8 mouse cellular contexts compared by ENCODE assay signal in the genomic region with DNA sequence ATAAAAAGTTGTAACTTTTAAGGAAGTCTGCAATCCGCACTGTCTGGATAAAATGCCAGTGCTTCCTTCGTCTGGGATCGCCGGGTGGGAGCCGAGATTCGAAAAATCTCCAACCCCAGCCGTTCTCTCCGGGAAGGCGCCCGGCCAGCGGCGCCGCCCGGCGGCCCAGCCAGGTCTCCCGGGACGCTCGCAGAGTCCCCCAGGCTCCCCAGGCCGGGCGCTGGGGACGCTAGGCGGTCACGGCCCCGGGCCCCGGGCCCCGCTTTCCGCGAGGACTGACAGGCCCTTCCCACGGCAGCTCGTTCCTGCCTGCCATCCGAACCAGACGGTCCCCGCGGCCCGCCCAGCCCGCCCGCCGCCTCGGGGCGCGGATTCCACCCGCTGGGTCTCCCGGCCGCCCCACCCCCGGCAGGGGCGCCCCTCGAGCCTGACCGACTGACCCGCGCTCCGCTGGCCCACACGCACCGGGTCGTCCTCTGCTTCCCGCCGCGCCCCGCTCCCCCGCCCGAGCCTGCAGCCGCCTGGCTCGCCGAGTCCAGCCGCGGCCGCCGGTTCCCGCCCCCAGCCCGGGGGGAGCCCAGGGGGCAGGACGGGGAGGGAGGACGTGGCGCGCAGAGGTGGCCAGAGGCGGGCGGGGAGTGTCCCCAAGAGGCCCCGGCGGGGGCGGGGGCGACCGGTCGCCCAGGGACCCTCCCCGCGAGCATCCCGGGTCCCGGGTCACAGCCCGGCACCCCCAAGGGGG. TPM values are rescaled to one million over a fixed set of nuclear protein-coding genes. Genes with fewer than 3 reads are reported as not detected.
DNase-seq lines count a peak whose midpoint lies in the region; ATAC-seq and TF ChIP-seq lines count a peak whose summit lies in the region.

No protein-coding gene starts in this region.

- WGBS in liver, embryonic 12.5 days (ENCODE audit: insufficient replicate concordance): under 1% methylated on average over 55 of the region's 86 CpGs
- under 1% methylated on average over 66 of the region's 86 CpGs for WGBS in stomach, embryonic 16.5 days

- DNase-seq in cerebellum, adult 9-10 months: no peak
- peak; percentile 53 for DNase-seq in embryo, embryonic 10 days (ENCODE audit: low spot score)
- peak; percentile 85 to 92 for DNase-seq in heart, adult 18-20 months
- DNase-seq in kidney, adult 18-20 months: peak; percentile 85

- H3K4me2 ChIP-seq in liver, embryonic 12.5 days: peak overlapping the region; percentile 85
- peak overlapping the region; percentile 96 for H3K4me2 ChIP-seq in myocyte (ENCODE audit: low read depth)
- H3K4me2 ChIP-seq in stomach, embryonic 16.5 days (ENCODE audit: low read depth, low read length): peak overlapping the region; percentile 77

- H3K27ac ChIP-seq in liver, embryonic 12.5 days: peak overlapping the region; percentile 84
- H3K27ac ChIP-seq in stomach, embryonic 16.5 days (ENCODE audit: low read length): peak overlapping the region; percentile 99

- ATAC-seq in cerebellum, adult (ENCODE audit: insufficient number of reproducible peaks, low FRiP score, low TSS enrichment): 0 out of 2 replicates have a peak, but pooled peaks have one; percentile 2
- peak; percentile 70 for ATAC-seq in liver, embryonic 12.5 days
- ATAC-seq in stomach, embryonic 16.5 days (ENCODE audit: insufficient read depth, low FRiP score): peak; percentile 83

- peak overlapping the region; percentile 72 for H3K9ac ChIP-seq in liver, embryonic 12.5 days
- peak overlapping the region; percentile 97 for H3K9ac ChIP-seq in stomach, embryonic 16.5 days (ENCODE audit: low read length)

- H3ac ChIP-seq in myocyte (ENCODE audit: control insufficient read depth, insufficient read length): peak overlapping the region; percentile 85

- no peaks in the 10 kb centered on the region for H3K9me3 ChIP-seq in liver, embryonic 12.5 days (replicated peaks)
- H3K9me3 ChIP-seq in stomach, embryonic 16.5 days (replicated peaks; ENCODE audit: control insufficient read depth, low read length): no peaks in the 10 kb centered on the region

- peaks cover 31% of the 10 kb centered on the region for H3K4me1 ChIP-seq in liver, embryonic 12.5 days
- H3K4me1 ChIP-seq in stomach, embryonic 16.5 days (ENCODE audit: control insufficient read depth, insufficient read depth, low read length): peaks cover 32% of the 10 kb centered on the region

- H3K79me2 ChIP-seq in myocyte (ENCODE audit: control insufficient read depth, insufficient read depth): peaks cover 47% of the 10 kb centered on the region

- H3K4me3 ChIP-seq in liver, embryonic 12.5 days: peak overlapping the region; percentile 70
- H3K4me3 ChIP-seq in myocyte: peak overlapping the region; percentile 77
- peak overlapping the region; percentile 90 for H3K4me3 ChIP-seq in stomach, embryonic 16.5 days (replicated peaks; ENCODE audit: low read length)

- no peaks in the 10 kb centered on the region for H3K36me3 ChIP-seq in liver, embryonic 12.5 days
- no peaks in the 10 kb centered on the region for H3K36me3 ChIP-seq in myocyte (ENCODE audit: control insufficient read depth, insufficient read depth)
- H3K36me3 ChIP-seq in stomach, embryonic 16.5 days (ENCODE audit: control insufficient read depth, insufficient read depth, low read length): no peaks in the 10 kb centered on the region

- H3K27me3 ChIP-seq in liver, embryonic 12.5 days (replicated peaks): peaks cover 44% of the 10 kb centered on the region
- no peaks in the 10 kb centered on the region for H3K27me3 ChIP-seq in myocyte (ENCODE audit: control insufficient read depth, insufficient read depth, insufficient read length)
- H3K27me3 ChIP-seq in stomach, embryonic 16.5 days (ENCODE audit: control insufficient read depth, insufficient read depth, low read length): no peaks in the 10 kb centered on the region

- peak; percentile 81 for TF ChIP-seq POLR2A in myocyte (IDR thresholded peaks at IDR 0.05; ENCODE audit: insufficient read length, low read depth)

TF ChIP-seq in myocyte, 11 proteins besides CTCF, POLR2A, EP300 and RAD21:
- TF ChIP-seq POLR2AphosphoS2 (IDR thresholded peaks at IDR 0.05; ENCODE audit: insufficient read length, low read depth) (no peak), MYOG (IDR thresholded peaks at IDR 0.05; ENCODE audit: control insufficient read depth in 1 of 3, insufficient read depth in 1 of 3, insufficient read length in 2 of 3, low read depth in 2 of 3) (peak in 1 of 3 experiments; percentile 1), SRF (IDR thresholded peaks at IDR 0.05; ENCODE audit: control insufficient read depth, insufficient read length, low read depth) (no peak), MYOD1 (IDR thresholded peaks at IDR 0.05; ENCODE audit: control insufficient read depth in 1 of 3, insufficient read length in 2 of 3, low read depth in 2 of 3) (peak in 1 of 3 experiments; percentile 13), E2F4 (IDR thresholded peaks at IDR 0.05; ENCODE audit: insufficient read depth) (peak; percentile 36)

RNA-seq across cellular contexts. Expression of a gene that starts 1.0 kb away (rescaled TPM):
- 10 to 100 TPM; 49.0 to 50.5 TPM for total RNA-seq in heart, adult 18-20 months (2021)
- 9.4 and 9.7 TPM in 2 replicates for polyA plus RNA-seq in liver, embryonic 12.5 days (2016; fragmentation: Nextera tagmentation; extraction: Ambion mirVana)
- 25.8 TPM for polyA plus RNA-seq in myocyte (2012; fragmentation: generic; extraction: Trizol)
- 27.7 and 28.6 TPM in 2 replicates for polyA plus RNA-seq in stomach, embryonic 16.5 days (2015; fragmentation: Nextera tagmentation; extraction: Ambion mirVana)

Comparison
In these comparisons a context has a peak if more than half of its experiments do, and no peak if none do; other contexts are left out.
1. ATAC-seq: peak in every context shown above with its lines; median percentile 83 in stomach, embryonic 16.5 days; 70 in liver, embryonic 12.5 days; 2 in cerebellum, adult.